Mouse (Mus musculus) E14TG2a.4 (cell line): ENCODE data around the gene Agap3.

Source experiments
- H3K27me3 ChIP-seq: 2 replicates; pipeline ENCODE4 v1.6.1; 2014; ENCODE audit warnings: low read length, control low read depth; ENCODE audit not compliant: insufficient read depth
- H3K36me3 ChIP-seq: 2 replicates; pipeline ENCODE4 v1.6.1; 2014; ENCODE audit warnings: low read length, control low read depth; ENCODE audit not compliant: insufficient read depth
- H3K4me1 ChIP-seq: replicated peaks from 2 replicates; pipeline ENCODE4 v1.6.1; 2014; ENCODE audit warnings: low read depth, low read length, control low read depth
- H3K4me3 ChIP-seq: replicated peaks from 2 replicates; pipeline ENCODE4 v1.5.1; 2014; ENCODE audit warnings: mild to moderate bottlenecking, low read length
- H3K9me3 ChIP-seq: 2 replicates; pipeline ENCODE4 v1.6.1; 2014; ENCODE audit warnings: low read length, control low read depth
- CTCF ChIP-seq: conservative IDR thresholded peaks from 2 replicates; pipeline ENCODE4 v1.5.1; 2014; ENCODE audit warnings: low read length
- NANOG ChIP-seq: IDR thresholded peaks from 2 replicates; pipeline ENCODE4 v1.6.1; 2014; ENCODE audit warnings: borderline replicate concordance, low read length, mixed read lengths
- POU5F1 ChIP-seq: IDR thresholded peaks from 2 replicates; pipeline ENCODE4 v1.6.1; 2014; ENCODE audit warnings: low read length, borderline replicate concordance

Gene Agap3

GRCm38 (mm10) chr5:24452030-24452690 is at the start of gene Agap3:
Gene Agap3, plus strand, starts transcription at chr5:24452177.
- Histone ChIP-seq H3K4me1 (peaks cover 56% of the 10 kb centered on the region), H3K36me3 (peaks cover 17% of the 10 kb centered on the region; the same call in 1 of the 2 replicates), H3K9me3 (no peaks in the 10 kb centered on the region), H3K27me3 (peaks cover 38% of the 10 kb centered on the region), H3K4me3 (peak within 1 kb of the TSS; percentile 89)
- TF ChIP-seq NANOG (no peak), CTCF (no peak), POU5F1 (no peak)

GRCm38 (mm10) chr5:24404594-24405360 is 47.2 kb upstream of the Agap3 start:
- Histone ChIP-seq H3K9me3 (no peaks in the 10 kb centered on the region), H3K27me3 (no peaks in the 10 kb centered on the region), H3K4me3 (no peak overlapping the region), H3K4me1 (peaks cover 41% of the 10 kb centered on the region), H3K36me3 (peaks cover 96% of the 10 kb centered on the region)
- TF ChIP-seq POU5F1 = no peak
- no peak for TF ChIP-seq NANOG
- TF ChIP-seq CTCF = no peak

GRCm38 (mm10) chr5:24405389-24405876 is 46.5 kb upstream of the Agap3 start:
- no peaks in the 10 kb centered on the region for H3K9me3 ChIP-seq
- TF ChIP-seq POU5F1 (no peak), NANOG (no peak)
- H3K4me3 ChIP-seq = no peak overlapping the region
- peaks cover 89% of the 10 kb centered on the region for H3K36me3 ChIP-seq
- peaks cover 35% of the 10 kb centered on the region for H3K4me1 ChIP-seq
- no peaks in the 10 kb centered on the region for H3K27me3 ChIP-seq

GRCm38 (mm10) chr5:24408651-24409050 is 43.3 kb upstream of the Agap3 start:
- peaks cover 13% of the 10 kb centered on the region for H3K27me3 ChIP-seq
- H3K4me3 ChIP-seq = no peak overlapping the region
- TF ChIP-seq POU5F1 = no peak
- TF ChIP-seq NANOG = no peak
- no peak for TF ChIP-seq CTCF
- peaks cover 27% of the 10 kb centered on the region for H3K4me1 ChIP-seq
- H3K9me3 ChIP-seq = no peaks in the 10 kb centered on the region
- H3K36me3 ChIP-seq = peaks cover 57% of the 10 kb centered on the region

- Histone ChIP-seq H3K4me1 (peaks cover 31% of the 10 kb centered on the region), H3K36me3 (peaks cover 50% of the 10 kb centered on the region), H3K9me3 (no peaks in the 10 kb centered on the region), H3K27me3 (peaks cover 21% of the 10 kb centered on the region), H3K4me3 (no peak overlapping the region)
- no peak for TF ChIP-seq CTCF
- no peak for TF ChIP-seq NANOG
- no peak for TF ChIP-seq POU5F1
These were observed 42.5 kb upstream of the Agap3 start for GRCm38 (mm10) chr5:24409466-24409865.

GRCm38 (mm10) chr5:24412063-24412462 is 39.9 kb upstream of the Agap3 start:
- Histone ChIP-seq H3K4me3 (no peak overlapping the region), H3K9me3 (no peaks in the 10 kb centered on the region), H3K4me1 (peaks cover 30% of the 10 kb centered on the region), H3K36me3 (peaks cover 26% of the 10 kb centered on the region), H3K27me3 (peaks cover 35% of the 10 kb centered on the region)
- no peak for TF ChIP-seq POU5F1
- TF ChIP-seq CTCF = no peak
- TF ChIP-seq NANOG = no peak

GRCm38 (mm10) chr5:24413042-24413693 is 38.8 kb upstream of the Agap3 start, which contains the start of gene Asic3:
Gene Asic3, plus strand, starts transcription at chr5:24413392.
- Histone ChIP-seq H3K9me3 (no peaks in the 10 kb centered on the region), H3K36me3 (peaks cover 18% of the 10 kb centered on the region), H3K4me3 (peak within 1 kb of the TSS; percentile 69), H3K27me3 (peaks cover 35% of the 10 kb centered on the region), H3K4me1 (peaks cover 30% of the 10 kb centered on the region)
- TF ChIP-seq POU5F1 (no peak), NANOG (no peak), CTCF (no peak)

GRCm38 (mm10) chr5:24413938-24414337 is 38.0 kb upstream of the Agap3 start:
- H3K4me1 ChIP-seq = peaks cover 30% of the 10 kb centered on the region
- TF ChIP-seq CTCF = no peak
- no peak for TF ChIP-seq POU5F1
- no peak for TF ChIP-seq NANOG
- peak overlapping the region; percentile 69 for H3K4me3 ChIP-seq
- no peaks in the 10 kb centered on the region for H3K9me3 ChIP-seq
- peaks cover 35% of the 10 kb centered on the region for H3K27me3 ChIP-seq
- H3K36me3 ChIP-seq = peaks cover 18% of the 10 kb centered on the region
